Mouse (Mus musculus) neutrophil, adult 65 days (primary cell): ENCODE results near the gene Nr0b2. TPM values are rescaled to one million over a fixed set of nuclear protein-coding genes. Genes with fewer than 3 reads are reported as not detected.

ENCODE experiments used
- total RNA-seq: library from RNA; stranded (reverse); gene quantifications from 2 replicates; pipeline ENCODE4 v1.2.4, GENCODE M21; 2023

The Nr0b2 gene
- total RNA-seq = not detected in 2 replicates

DNA sequence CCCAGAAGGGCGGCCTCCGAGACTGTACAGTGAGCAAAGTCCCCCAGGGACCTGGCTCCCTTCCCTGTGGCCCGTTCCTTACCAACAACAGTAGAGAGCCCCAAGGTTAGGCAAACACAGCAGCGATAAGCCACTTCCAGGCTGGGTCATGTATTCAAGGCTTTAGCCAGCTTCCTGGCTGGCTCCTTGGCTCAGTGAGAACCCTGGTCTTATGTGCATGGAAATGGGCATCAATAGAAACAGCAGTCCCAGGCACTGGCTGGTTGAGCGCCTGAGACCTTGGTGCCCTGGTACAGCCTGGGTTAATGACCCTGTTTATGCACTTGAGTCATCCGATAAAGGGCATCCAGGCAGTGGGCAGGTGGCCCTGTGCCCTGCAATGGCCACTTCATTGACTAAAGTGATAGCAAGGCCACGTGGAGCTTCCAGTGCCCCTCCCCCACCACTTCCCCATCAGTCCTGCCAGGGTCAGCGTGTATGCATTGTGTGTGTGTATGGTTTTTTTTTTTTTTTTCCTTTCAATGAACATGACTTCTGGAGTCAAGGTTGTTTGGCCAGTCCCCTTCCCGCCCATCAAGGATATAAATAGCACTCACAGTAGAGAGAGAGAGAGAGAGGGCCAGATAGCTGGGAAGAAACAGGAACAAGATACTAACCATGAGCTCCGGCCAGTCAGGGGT is at the start of gene Nr0b2:
Gene Nr0b2 (plus strand): TSS at position 609 of the 680 bp plus-strand sequence.

GRCm38 (mm10) chr4:133518601-133519368 is 34.4 kb upstream of the Nr0b2 start, which contains the start of gene Kdf1:
TSS of gene Kdf1 (plus strand) at chr4:133518963.

DNA sequence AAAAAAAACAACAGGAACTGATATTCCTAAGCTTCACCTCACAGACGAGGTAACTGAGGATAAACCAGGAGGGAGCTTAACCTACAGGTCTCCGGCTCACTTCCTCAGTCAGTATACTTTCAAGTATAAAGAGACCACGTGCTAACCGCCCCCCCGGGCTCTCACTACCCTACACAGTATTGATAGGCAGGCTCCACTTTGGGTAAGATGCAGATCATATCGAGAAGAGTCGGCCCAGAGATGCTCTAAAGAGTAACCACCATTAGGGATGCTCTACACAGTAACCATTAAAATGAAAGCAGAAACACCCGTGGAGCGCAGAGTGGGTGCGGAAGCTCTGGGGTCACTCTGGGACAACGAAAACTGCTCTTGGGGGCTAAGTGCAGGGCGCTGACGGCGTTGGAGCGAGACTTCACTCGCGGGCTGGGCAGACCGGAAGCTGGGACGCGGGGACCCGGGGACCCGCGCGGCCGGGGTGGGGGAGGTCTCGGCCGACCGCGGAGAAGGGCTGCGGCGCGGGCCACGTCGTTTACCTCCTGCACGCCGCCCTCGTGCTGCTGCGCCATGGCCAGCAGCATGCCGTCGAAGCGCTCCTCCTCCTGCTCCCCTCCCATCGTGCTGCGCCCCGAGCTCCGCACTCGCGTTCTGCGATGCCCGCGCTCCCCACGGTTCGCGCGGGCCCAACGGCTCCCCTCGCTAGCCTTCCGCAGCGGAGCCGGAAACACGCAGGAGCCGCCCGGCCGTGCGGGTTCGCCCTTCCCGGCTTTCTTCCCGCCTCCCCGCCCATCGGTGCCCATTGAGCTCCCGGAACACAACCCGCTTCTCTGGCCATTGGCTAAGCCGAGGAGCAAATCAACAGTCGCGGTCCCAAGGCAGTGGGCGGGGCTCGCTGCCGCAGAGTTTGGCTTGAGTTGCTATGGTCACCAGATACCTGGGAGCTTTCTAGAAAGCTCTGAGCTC is 7.6 kb upstream of the Nr0b2 start, which contains the start of gene Nudc:
Gene Nudc (minus strand): TSS at position 725 of the 960 bp plus-strand sequence.

GRCm38 (mm10) chr4:133574070-133574842 is 21.1 kb downstream of the Nr0b2 start, which contains the start of gene Gpatch3:
TSS of gene Gpatch3 (plus strand) at chr4:133574745.

DNA sequence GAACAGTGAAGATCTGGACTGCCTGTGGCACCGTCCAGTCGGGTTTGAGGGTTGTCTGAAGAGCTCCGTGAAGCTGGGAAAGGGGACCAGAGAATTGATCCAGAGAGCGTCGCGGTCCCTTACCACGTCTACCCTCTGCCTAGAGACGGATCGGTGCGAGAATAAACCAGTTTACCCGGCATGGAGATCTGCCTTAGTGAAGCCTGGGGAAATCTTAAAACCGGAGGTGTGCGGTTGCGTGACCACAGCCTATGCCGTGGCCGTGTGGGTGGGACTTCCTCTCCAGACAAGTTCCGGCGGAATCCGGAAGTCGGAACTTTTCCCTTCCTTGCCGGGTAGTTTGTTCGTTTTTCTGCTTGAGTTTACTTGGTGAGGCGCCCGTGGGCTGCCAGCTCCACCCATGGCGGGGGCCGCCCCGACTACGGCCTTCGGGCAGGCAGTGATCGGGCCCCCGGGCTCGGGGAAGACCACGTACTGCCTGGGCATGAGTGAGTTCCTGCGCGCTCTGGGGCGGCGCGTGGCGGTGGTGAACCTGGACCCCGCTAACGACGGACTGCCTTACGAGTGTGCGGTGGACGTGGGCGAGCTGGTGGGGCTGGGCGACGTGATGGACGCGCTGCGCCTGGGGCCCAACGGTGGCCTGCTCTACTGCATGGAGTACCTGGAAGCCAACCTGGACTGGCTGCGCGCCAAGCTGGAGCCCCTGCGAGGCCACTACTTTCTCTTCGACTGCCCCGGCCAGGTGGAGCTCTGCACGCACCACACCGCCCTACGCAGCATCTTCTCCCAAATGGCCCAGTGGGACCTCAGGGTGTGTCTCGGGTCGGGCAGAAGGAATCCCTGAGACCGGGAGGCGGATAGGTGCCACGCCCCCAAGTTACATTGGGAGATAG is 31.1 kb downstream of the Nr0b2 start, which contains the start of gene Gpn2:
Gene Gpn2 (plus strand): TSS at position 304 of the 893 bp plus-strand sequence.

DNA sequence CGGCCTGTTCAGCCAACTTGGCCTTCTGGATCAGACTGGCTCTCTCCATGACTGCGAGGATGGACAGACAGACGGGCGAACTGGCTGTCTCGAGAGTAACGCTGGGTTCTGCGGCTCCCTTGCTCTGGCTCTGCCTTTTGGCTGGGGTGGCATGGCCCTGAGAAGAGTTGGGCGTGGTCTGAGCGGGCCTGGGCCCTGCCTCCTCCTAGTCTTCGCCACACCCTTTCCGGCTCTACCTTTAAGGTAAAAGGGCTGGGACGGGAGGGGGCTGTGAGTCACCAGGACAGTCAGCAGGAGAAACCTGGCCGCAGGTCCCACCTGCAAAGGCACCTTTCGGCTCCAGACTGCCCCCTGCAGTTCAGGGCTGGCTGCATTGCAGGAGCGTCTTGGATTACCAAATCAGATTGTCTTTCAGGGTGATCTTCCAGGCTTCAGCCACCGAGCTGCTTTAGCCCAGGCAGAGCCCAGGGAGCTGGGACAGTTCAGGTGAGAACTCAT is 48.6 kb downstream of the Nr0b2 start, which contains the start of gene Sfn:
Gene Sfn (minus strand): TSS at position 448 of the 498 bp plus-strand sequence.

Other genes with a start within 250 kb of the Nr0b2 start
- 64.6 and 69.6 TPM in 2 replicates for gene Wdtc1, start 199.9 kb upstream of the Nr0b2 start, total RNA-seq
- gene Slc9a1, start 183.7 kb upstream of the Nr0b2 start, total RNA-seq = 56.1 and 67.3 TPM in 2 replicates
- not detected in 2 replicates for gene Tent5b, start 73.2 kb upstream of the Nr0b2 start, total RNA-seq
- not detected in 2 replicates for gene Trnp1, start 54.8 kb upstream of the Nr0b2 start, total RNA-seq
- not detected in 2 replicates for gene Kdf1, start 34.4 kb upstream of the Nr0b2 start, total RNA-seq
- 41.1 and 41.8 TPM in 2 replicates for gene Nudc, start 7.4 kb upstream of the Nr0b2 start, total RNA-seq
- gene Gpatch3, start 21.4 kb downstream of the Nr0b2 start, total RNA-seq = 20.6 and 25.8 TPM in 2 replicates
- 17.6 and 23.4 TPM in 2 replicates for gene Gpn2, start 31.0 kb downstream of the Nr0b2 start, total RNA-seq
- gene Sfn, start 48.8 kb downstream of the Nr0b2 start, total RNA-seq = 8.6 and 16.1 TPM in 2 replicates
- 99.9 and 129 TPM in 2 replicates for gene Zdhhc18, start 96.8 kb downstream of the Nr0b2 start, total RNA-seq
- 18.2 and 25.4 TPM in 2 replicates for gene Pigv, start 119.3 kb downstream of the Nr0b2 start, total RNA-seq
- 110 and 119 TPM in 2 replicates for gene Arid1a, start 203.4 kb downstream of the Nr0b2 start, total RNA-seq